9 mouse cellular contexts compared by ENCODE assay signal in genomic region chr1:118825467-118826219, GRCm38 (mm10).
DNase-seq lines count a peak whose midpoint lies in the region; ATAC-seq lines count a peak whose summit lies in the region.
"Had no signal": no experiment of that assay in that cellular context is flagged by ENCODE, and none has a peak within 500 bp of the region (broad histone marks: within the 10 kb centered on the region; RNA-seq: fewer than 3 reads in every experiment).

No protein-coding gene starts in this region.

- ATAC-seq in frontal cortex, adult (ENCODE audit: low TSS enrichment), result peak; percentile 45
- ATAC-seq in hindbrain, embryonic 16.5 days, result peak; percentile 67
- ATAC-seq in monocyte, adult 5-6 weeks (replicated peaks; ENCODE audit: insufficient number of reproducible peaks, low FRiP score, low TSS enrichment, poor library complexity, severe bottlenecking), result no peak

- H3K36me3 ChIP-seq in hindbrain, embryonic 16.5 days (ENCODE audit: control insufficient read depth, insufficient read depth, low read length), result no peaks in the 10 kb centered on the region

- no peak overlapping the region for H3K4me3 ChIP-seq in hindbrain, embryonic 16.5 days (ENCODE audit: low read length)

- no peak overlapping the region; the same call in 1 of the 2 replicates for H3K9ac ChIP-seq in hindbrain, embryonic 16.5 days (ENCODE audit: low read depth, low read length)

- H3K4me1 ChIP-seq in hindbrain, embryonic 16.5 days (ENCODE audit: control insufficient read depth, insufficient read depth, low read depth, low read length), result peaks cover 4% of the 10 kb centered on the region; the same call in 1 of the 2 replicates

- no peaks in the 10 kb centered on the region for H3K9me3 ChIP-seq in hindbrain, embryonic 16.5 days (ENCODE audit: control insufficient read depth, low read length)

- 50% methylated on average over 31 of the region's 31 CpGs for WGBS in hindbrain, embryonic 16.5 days

- DNase-seq in frontal cortex, postnatal 25 days (ENCODE audit: low spot score in 2 of 2), result no peak
- DNase-seq in retina, postnatal 1 day, result peak; percentile 6
- DNase-seq in retina, embryonic 14.5 days (ENCODE audit: low spot score), result no peak
- DNase-seq in ovary, postnatal 14 days (ENCODE audit: low spot score), result peak; percentile 15
- DNase-seq in gastrocnemius, postnatal 25 days, result no peak

- no peaks in the 10 kb centered on the region for H3K27me3 ChIP-seq in hindbrain, embryonic 16.5 days (replicated peaks; ENCODE audit: control insufficient read depth, insufficient read depth, low read length)
- H3K27me3 ChIP-seq: CH12.LX had no signal

- no peak overlapping the region for H3K27ac ChIP-seq in hindbrain, embryonic 16.5 days (ENCODE audit: low read depth, low read length)

- H3K4me2 ChIP-seq in hindbrain, embryonic 16.5 days (ENCODE audit: low read length), result peak overlapping the region; percentile 32

Comparison
In these comparisons a context has a peak if more than half of its experiments do, and no peak if none do; other contexts are left out.
1. DNase-seq: peak in retina, postnatal 1 day (single experiment) and ovary, postnatal 14 days (single experiment); none in frontal cortex, postnatal 25 days (0 of 2), retina, embryonic 14.5 days (single experiment) and gastrocnemius, postnatal 25 days (single experiment).